Mouse (Mus musculus) liver, embryonic 13.5 days (tissue): ENCODE data around the gene H2al1m. TPM values are rescaled to one million over a fixed set of nuclear protein-coding genes. Genes with fewer than 3 reads are reported as not detected.
"Not testable (repeated sequence)": the region's sequence is repeated elsewhere in the genome, so short reads cannot be mapped to it uniquely, and the experiment has no call there.

Experiments
- ATAC-seq: fragments of 200-750 bp; cut with Nextera tagmentation; 2 replicates; pipeline ENCODE4 v1.8.0; 2017; ENCODE audit warnings: low read depth, mild to moderate bottlenecking, moderate number of reproducible peaks, moderate library complexity
- DNase-seq: peaks from one replicate; pipeline ENCODE4 v3.0.0; 2022
- H3K27ac ChIP-seq: fragments of 300-500 bp; sonication (generic); 2 replicates; pipeline ENCODE4 v1.5.1; 2015; ENCODE audit warnings: moderate library complexity, mild to moderate bottlenecking, inconsistent platforms
- H3K27me3 ChIP-seq: fragments of 300-500 bp; sonication (generic); 2 replicates; pipeline ENCODE4 v1.6.1; 2015; ENCODE audit warnings: mild to moderate bottlenecking, inconsistent platforms
- H3K36me3 ChIP-seq: fragments of 300-500 bp; sonication (generic); 2 replicates; pipeline ENCODE4 v1.6.1; 2015; ENCODE audit warnings: mild to moderate bottlenecking, inconsistent platforms
- H3K4me1 ChIP-seq: fragments of 300-500 bp; sonication (generic); replicated peaks from 2 replicates; pipeline ENCODE4 v1.6.1; 2015; ENCODE audit warnings: inconsistent platforms
- H3K4me2 ChIP-seq: fragments of 300-500 bp; sonication (generic); 2 replicates; pipeline ENCODE4 v1.6.1; 2015; ENCODE audit warnings: inconsistent platforms, mild to moderate bottlenecking, moderate library complexity
- H3K4me3 ChIP-seq: fragments of 300-500 bp; sonication (generic); replicated peaks from 2 replicates; pipeline ENCODE4 v1.5.1; 2015; ENCODE audit warnings: mild to moderate bottlenecking, inconsistent platforms
- H3K9ac ChIP-seq: fragments of 300-500 bp; sonication (generic); 2 replicates; pipeline ENCODE4 v1.6.1; 2015; ENCODE audit warnings: mild to moderate bottlenecking, inconsistent platforms
- H3K9me3 ChIP-seq: fragments of 300-500 bp; sonication (generic); replicated peaks from 2 replicates; pipeline ENCODE4 v1.6.1; 2016; ENCODE audit warnings: inconsistent platforms
- WGBS: fragments of 180-500 bp; shearing (Covaris S2); methylation state at CpG from one replicate; pipeline ENCODE4 v1.1.7; 2015; ENCODE audit not compliant: insufficient replicate concordance; 5-methylcytosine and 5-hydroxymethylcytosine counted together
- polyA plus RNA-seq: library from polyadenylated mRNA; unstranded; fragments of >200 nt; fragmentation: Nextera tagmentation; extraction: Ambion mirVana; gene quantifications from 2 replicates; pipeline ENCODE4 v1.2.1, GENCODE M21; 2015

Gene H2al1m
- polyA plus RNA-seq, 1 experiment from 2014 or later, result 1.5 TPM

DNA sequence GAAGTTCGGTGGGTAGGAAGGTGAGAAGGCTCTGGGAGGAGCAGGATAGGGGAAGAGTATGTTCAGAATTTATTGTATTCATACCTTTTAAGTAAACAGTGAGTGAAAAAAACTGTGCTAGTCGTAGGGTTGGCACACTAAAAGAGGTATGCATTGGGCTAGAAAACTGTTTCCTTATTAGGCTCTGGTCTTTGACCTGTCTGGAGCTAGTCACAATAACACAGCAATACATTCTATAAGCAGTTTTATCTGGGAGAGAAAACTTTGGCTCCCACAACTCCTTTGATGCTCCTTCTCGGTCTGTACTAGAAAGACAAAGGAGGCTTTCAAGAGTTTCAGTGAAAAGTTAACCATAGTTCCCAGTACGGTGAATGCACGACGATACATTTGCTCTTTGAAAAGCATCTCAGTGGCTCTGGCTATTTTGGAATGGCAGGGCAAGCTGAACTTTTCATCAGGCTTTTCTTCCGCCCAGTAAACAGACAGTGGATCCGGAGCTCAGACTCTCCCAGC lies 11.6 kb upstream of the H2al1m start:
- Histone ChIP-seq H3K9me3 (no peaks in the 10 kb centered on the region), H3K4me3 (peak overlapping the region; percentile 77), H3K4me2 (peak overlapping the region; percentile 65), H3K27ac (peak overlapping the region; percentile 94), H3K4me1 (peaks cover 12% of the 10 kb centered on the region), H3K27me3 (no peaks in the 10 kb centered on the region), H3K9ac (peak overlapping the region; percentile 90), H3K36me3 (no peaks in the 10 kb centered on the region; the same call in 1 of the 2 replicates)
- 14% methylated on average over 8 of the region's 8 CpGs for WGBS
- DNase-seq (no peak), ATAC-seq (peak; percentile 2)

DNA sequence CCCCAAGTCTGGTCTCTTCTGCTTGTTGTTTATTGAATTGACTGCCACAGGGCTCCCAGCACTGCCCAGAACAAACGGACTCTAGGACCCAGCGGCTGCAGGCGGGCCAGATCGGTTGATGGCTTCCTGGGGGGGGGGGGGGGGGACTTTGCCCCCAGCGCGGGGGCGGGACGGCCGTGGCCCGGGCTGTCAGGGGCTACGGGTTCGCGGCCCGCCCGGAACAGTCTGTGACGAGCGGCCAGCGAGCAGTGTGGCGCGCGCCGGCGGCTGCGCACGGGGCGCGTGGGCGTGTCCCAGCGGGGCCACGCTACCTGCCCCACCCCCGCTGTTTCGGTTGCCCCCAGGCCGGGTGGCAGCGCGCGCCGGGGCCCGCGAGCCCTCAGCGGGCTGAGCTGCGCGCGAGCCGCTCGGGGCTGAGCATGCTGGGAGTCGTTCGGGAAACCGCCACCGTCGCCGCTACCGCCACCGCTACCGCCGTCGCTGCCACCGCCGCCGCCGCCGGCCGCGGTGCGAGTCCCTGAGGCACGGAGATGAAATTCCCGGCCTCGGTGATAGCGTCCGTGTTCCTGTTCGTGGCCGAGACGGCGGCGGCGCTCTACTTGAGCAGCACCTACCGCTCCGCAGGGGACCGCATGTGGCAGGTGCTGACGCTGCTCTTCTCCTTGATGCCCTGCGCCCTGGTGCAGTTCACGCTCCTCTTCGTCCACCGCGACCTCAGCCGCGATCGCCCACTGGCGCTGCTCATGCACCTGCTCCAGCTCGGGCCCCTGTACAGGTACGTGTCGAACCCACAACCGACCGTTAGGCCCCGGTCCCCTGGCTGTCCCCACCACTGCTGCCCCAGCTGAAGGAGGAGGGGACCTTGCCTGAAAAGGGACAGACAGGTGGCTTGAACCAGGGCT lies 10.9 kb upstream of the H2al1m start, which contains the start of gene Xk:
Gene Xk (plus strand): TSS at position 297 of the 902 bp plus-strand sequence.
- peak within 1 kb of the TSS; percentile 65 for H3K4me2 ChIP-seq
- peaks cover 14% of the 10 kb centered on the region for H3K4me1 ChIP-seq
- peak within 1 kb of the TSS; percentile 90 for H3K9ac ChIP-seq
- no peaks in the 10 kb centered on the region; the same call in 1 of the 2 replicates for H3K36me3 ChIP-seq
- H3K27me3 ChIP-seq, result no peaks in the 10 kb centered on the region
- DNase-seq (peak; percentile 74), ATAC-seq (peak; percentile 92)
- 3% methylated on average over 81 of the region's 94 CpGs for WGBS
- peak within 1 kb of the TSS; percentile 77 for H3K4me3 ChIP-seq
- peak within 1 kb of the TSS; percentile 94 for H3K27ac ChIP-seq
- H3K9me3 ChIP-seq, result no peaks in the 10 kb centered on the region

DNA sequence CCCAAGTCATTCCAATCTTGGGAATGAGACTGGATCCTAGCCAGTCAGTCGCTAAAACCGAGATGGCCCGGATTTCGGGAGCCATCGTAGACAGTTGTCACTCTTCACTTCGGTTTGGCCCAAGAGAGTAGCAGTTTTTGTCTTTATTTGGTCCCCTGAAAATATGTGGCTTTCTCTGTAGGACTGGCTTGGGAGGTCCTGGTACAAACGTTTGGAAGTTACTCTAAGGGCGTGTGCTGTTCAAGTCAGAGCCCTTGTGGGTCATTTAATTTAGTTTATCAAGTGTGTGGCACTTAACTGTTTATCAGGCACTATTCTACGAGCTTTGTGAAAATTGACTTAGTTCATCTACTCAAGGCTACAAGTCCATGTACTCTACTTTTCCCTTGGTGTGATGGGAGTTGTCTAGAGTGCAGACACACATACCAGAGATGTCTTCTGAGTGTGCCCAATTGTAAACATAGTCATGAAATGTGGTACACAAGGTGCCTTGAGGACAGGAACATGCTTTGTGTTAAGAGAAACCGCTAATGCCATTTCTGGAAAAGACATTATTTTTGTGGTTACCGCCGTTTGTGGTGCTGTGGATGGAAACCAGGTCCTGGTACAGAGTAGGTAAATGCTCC lies 10.1 kb upstream of the H2al1m start:
- H3K4me2 ChIP-seq, result peak overlapping the region; percentile 65
- ATAC-seq (peak; percentile 24; the same call in 1 of the 2 replicates), DNase-seq (no peak)
- WGBS, result 29% methylated on average over 12 of the region's 12 CpGs
- H3K9me3 ChIP-seq, result no peaks in the 10 kb centered on the region
- H3K4me1 ChIP-seq, result peaks cover 17% of the 10 kb centered on the region
- H3K27me3 ChIP-seq, result no peaks in the 10 kb centered on the region
- peak overlapping the region; percentile 94 for H3K27ac ChIP-seq
- no peaks in the 10 kb centered on the region; the same call in 1 of the 2 replicates for H3K36me3 ChIP-seq
- H3K4me3 ChIP-seq, result peak overlapping the region; percentile 77
- H3K9ac ChIP-seq, result peak overlapping the region; percentile 90

DNA sequence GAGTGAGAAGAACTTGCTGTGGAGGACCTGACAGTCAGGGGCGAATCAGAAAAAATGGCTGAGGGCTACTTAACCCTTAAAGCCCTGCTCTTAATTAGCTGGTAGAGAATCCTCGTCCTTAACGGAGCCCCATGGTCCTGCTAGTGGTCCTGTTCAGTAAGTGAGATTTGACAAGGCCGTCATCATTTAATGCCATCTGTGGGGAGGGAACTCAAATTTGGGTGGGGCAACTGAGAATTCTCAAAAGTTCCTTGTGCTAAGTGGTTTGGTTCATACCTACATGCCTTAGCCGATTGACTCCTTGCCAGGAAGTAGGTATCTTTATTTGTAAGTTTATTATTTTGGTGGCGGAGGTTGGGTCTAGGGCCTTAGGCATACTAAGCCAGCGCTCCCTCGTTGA lies 9.2 kb upstream of the H2al1m start:
- peak; percentile 33 for DNase-seq
- 46% methylated on average over 8 of the region's 8 CpGs for WGBS
- Histone ChIP-seq H3K4me1 (peaks cover 19% of the 10 kb centered on the region), H3K4me2 (peak overlapping the region; percentile 65), H3K9me3 (no peaks in the 10 kb centered on the region), H3K27me3 (no peaks in the 10 kb centered on the region), H3K27ac (peak overlapping the region; percentile 94), H3K36me3 (no peaks in the 10 kb centered on the region; the same call in 1 of the 2 replicates), H3K4me3 (peak overlapping the region; percentile 77), H3K9ac (peak overlapping the region; percentile 90)
- peak; percentile 27 for ATAC-seq

DNA sequence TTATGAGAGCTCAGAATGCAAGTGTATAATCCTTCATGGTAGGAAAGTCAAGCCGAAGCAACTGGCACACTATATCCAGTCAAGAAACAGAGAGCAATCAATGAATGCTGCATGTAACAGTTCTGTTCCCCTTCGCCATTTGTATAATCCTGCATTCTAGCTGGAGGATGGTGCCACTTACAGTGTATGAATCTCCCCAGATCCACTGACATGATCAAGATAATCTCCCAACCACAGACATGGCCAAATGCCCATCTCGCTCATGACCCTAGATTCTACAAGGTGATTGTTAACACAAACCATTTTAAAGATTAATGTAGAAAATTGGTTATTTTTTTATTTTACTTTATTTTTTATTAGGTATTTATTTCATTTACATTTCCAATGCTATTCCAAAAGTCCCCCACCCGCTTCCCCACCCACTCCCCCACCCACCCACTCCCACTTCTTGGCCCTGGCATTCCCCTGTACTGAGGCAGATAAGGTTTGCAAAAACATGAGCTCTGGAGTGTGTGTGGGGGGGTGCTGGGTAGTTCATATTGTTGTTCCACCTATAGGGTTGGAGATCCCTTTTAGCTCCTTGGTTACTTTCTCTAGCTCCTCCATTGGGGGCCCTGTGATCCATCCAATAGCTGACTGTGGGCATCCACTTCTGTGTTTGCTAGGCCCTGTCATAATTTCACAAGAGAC lies 9.7 kb downstream of the H2al1m start:
- H3K9ac ChIP-seq, H3K9me3 ChIP-seq, DNase-seq, H3K4me2 ChIP-seq, H3K4me3 ChIP-seq, H3K27me3 ChIP-seq, H3K36me3 ChIP-seq: not testable (repeated sequence)
- 72% methylated on average over 4 of the region's 4 CpGs for WGBS
- Histone ChIP-seq H3K27ac (peak overlapping the region; percentile 55), H3K4me1 (peaks cover 21% of the 10 kb centered on the region)
- ATAC-seq, result peak; percentile 84

DNA sequence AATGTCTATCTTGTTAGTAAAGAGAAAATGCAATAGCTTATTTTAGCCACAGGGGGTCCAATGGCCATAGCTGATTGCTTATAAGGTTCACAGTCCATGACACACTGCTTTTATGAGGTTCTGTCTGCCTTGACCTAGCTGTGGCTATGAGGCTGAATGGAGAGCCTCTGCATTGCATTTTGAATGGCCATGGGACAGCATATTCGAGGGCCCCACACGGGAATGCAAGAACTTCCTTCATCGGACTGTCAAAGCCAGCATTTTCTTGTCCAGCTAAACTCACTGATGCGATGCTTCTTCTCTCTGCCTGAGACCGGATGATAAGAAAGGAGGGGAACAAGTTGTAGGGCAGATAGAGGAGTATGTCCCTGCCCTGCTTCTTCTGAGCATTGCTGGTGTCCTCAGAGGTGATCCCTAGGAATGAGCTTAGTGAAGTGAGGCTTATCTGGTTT lies 14.9 kb downstream of the H2al1m start:
- ATAC-seq (peak; percentile 99), DNase-seq (peak; percentile 68)
- Histone ChIP-seq H3K9ac (peak overlapping the region; percentile 60; the same call in 1 of the 2 replicates), H3K4me2 (peak overlapping the region; percentile 59), H3K27me3 (no peaks in the 10 kb centered on the region), H3K36me3 (no peaks in the 10 kb centered on the region), H3K4me3 (peak overlapping the region; percentile 18; the same call in 1 of the 2 replicates), H3K27ac (peak overlapping the region; percentile 97), H3K9me3 (no peaks in the 10 kb centered on the region), H3K4me1 (peaks cover 32% of the 10 kb centered on the region)
- WGBS, result 36% methylated on average over 5 of the region's 5 CpGs

DNA sequence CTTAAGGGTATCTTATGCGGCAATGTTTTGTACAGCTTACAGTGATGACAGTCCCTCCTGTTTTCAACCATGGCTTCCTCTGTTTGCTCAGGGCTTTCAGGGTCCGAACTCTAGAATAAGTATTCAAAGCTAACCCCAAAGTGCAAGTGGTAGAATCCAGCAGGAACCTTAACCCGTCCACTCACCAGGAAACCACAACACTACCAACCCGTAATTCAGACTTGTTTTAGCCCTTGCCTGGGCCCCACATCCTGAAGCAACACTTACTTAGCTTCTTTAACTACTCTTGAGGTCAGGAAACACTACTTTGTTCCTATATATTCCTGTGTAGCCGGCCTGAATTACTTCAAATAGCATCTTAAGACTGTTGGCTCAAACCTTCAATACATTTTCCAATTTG lies 19.2 kb downstream of the H2al1m start:
- Histone ChIP-seq H3K36me3 (no peaks in the 10 kb centered on the region), H3K4me2 (peak overlapping the region; percentile 32), H3K27me3 (no peaks in the 10 kb centered on the region), H3K4me3 (no peak overlapping the region), H3K9ac (0 out of 2 replicates have a peak overlapping the region, but pooled peaks have one; percentile 10), H3K9me3 (no peaks in the 10 kb centered on the region), H3K27ac (peak overlapping the region; percentile 77), H3K4me1 (peaks cover 29% of the 10 kb centered on the region)
- ATAC-seq (no peak), DNase-seq (no peak)
- 35% methylated on average over 5 of the region's 5 CpGs for WGBS

DNA sequence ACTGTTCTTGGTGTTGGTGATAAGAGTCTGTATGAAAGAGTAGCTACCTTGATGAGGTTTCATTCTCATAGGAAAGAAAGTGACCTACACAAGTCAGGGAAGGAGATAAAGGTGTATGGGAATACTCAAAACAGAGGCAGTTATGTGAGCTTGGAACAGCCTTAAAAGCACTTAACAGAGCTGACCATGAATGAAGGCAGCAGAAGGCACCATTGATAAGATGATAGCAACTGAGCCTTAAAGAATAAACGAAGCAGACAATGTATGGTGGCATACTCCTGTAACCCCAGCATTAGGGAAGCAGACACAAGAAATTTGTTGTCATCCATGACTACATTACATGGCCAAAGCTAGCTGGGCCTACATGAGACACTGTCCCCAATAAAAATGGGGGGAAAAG lies 19.9 kb downstream of the H2al1m start:
- Histone ChIP-seq H3K27ac (peak overlapping the region; percentile 77), H3K9me3 (no peaks in the 10 kb centered on the region), H3K4me3 (no peak overlapping the region), H3K9ac (0 out of 2 replicates have a peak overlapping the region, but pooled peaks have one; percentile 6), H3K36me3 (peaks cover 3% of the 10 kb centered on the region; the same call in 1 of the 2 replicates), H3K27me3 (no peaks in the 10 kb centered on the region), H3K4me2 (peak overlapping the region; percentile 32; the same call in 1 of the 2 replicates), H3K4me1 (peaks cover 28% of the 10 kb centered on the region)
- DNase-seq (peak; percentile 14), ATAC-seq (peak; percentile 56)
- 21% methylated on average over 1 of the region's 1 CpGs for WGBS

DNA sequence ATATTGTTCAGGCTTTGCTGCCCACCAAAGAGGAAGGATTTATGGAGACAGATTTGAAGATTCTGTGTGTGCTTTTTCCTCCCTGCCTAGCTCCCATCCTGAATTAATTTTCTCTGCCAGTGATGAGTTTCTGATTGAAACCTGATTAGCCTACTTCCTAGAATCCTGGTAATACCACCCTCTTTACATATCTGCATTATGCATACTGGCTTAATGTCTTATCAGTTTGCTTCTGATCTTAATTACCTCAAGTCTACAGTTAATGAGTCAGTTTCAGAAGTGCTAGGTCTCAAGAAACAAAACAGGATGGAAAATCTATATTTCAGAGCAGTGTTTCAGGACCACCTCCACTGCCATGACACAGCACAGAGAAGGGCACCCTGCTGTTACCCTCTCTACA lies 32.9 kb downstream of the H2al1m start:
- H3K9ac ChIP-seq, H3K27ac ChIP-seq, DNase-seq, H3K4me3 ChIP-seq, H3K4me1 ChIP-seq, H3K36me3 ChIP-seq, H3K27me3 ChIP-seq, H3K9me3 ChIP-seq: not testable (repeated sequence)
- ATAC-seq, result peak; percentile 65
- peak overlapping the region; percentile 28; the same call in 1 of the 2 replicates for H3K4me2 ChIP-seq

DNA sequence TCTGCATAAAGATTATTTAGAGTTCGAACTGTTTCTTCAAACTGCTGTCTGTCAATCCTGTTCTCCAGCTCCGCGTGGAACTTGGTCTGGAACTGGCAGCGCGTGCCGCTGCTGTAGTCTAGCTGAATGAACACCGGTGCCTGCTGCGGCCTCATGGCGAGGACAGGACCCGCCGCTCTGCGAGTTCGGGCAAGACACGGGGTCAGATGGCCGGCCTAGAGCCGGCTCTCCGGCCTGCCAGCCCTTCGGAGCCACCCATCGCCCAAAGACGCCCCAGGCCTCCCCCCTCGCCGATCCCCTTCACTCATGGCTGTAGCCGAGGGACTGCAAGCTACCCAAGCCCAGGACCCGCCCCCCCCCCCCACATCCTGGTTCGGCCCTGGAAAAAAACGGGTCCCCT lies 44.4 kb downstream of the H2al1m start:
- WGBS, result 86% methylated on average over 26 of the region's 26 CpGs
- not testable (repeated sequence) for H3K36me3 ChIP-seq

More for the DNA sequence above, 44.4 kb downstream of the H2al1m start:
- not testable (repeated sequence) for H3K4me3 ChIP-seq, H3K4me1 ChIP-seq, H3K9me3 ChIP-seq, DNase-seq, H3K4me2 ChIP-seq, H3K27ac ChIP-seq, H3K27me3 ChIP-seq, H3K9ac ChIP-seq, ATAC-seq
